Mouse (Mus musculus) neural tube, embryonic 12.5 days (tissue): ENCODE results near the gene Ehmt1. TPM values are rescaled to one million over a fixed set of nuclear protein-coding genes. Genes with fewer than 3 reads are reported as not detected.
"Not testable (repeated sequence)": the region's sequence is repeated elsewhere in the genome, so short reads cannot be mapped to it uniquely, and the experiment has no call there.

Experiments
- ATAC-seq: fragments of 200-750 bp; cut with Nextera tagmentation; 2 replicates; pipeline ENCODE4 v1.8.0; 2017; ENCODE audit warnings: low read depth, mild to moderate bottlenecking, moderate TSS enrichment, moderate library complexity; ENCODE audit not compliant: low FRiP score
- H3K27ac ChIP-seq: fragments of 300-500 bp; sonication (generic); 2 replicates; pipeline ENCODE4 v1.5.1; 2016
- H3K27me3 ChIP-seq: fragments of 300-500 bp; sonication (generic); replicated peaks from 2 replicates; pipeline ENCODE4 v1.6.1; 2016; ENCODE audit warnings: mild to moderate bottlenecking
- H3K36me3 ChIP-seq: fragments of 300-500 bp; sonication (generic); 2 replicates; pipeline ENCODE4 v1.6.1; 2016; ENCODE audit warnings: mild to moderate bottlenecking
- H3K4me1 ChIP-seq: fragments of 300-500 bp; sonication (generic); 2 replicates; pipeline ENCODE4 v1.6.1; 2016
- H3K4me2 ChIP-seq: fragments of 300-500 bp; sonication (generic); replicated peaks from 2 replicates; pipeline ENCODE4 v1.6.1; 2016; ENCODE audit warnings: mild to moderate bottlenecking
- H3K4me3 ChIP-seq: fragments of 300-500 bp; sonication (generic); 2 replicates; pipeline ENCODE4 v1.5.1; 2016
- H3K9ac ChIP-seq: fragments of 300-500 bp; sonication (generic); 2 replicates; pipeline ENCODE4 v1.6.1; 2016; ENCODE audit warnings: mild to moderate bottlenecking
- H3K9me3 ChIP-seq: fragments of 300-500 bp; sonication (generic); 2 replicates; pipeline ENCODE4 v1.6.1; 2016; ENCODE audit warnings: mild to moderate bottlenecking
- WGBS: fragments of 180-500 bp; shearing (Covaris S2); methylation state at CpG from one replicate; pipeline ENCODE4 v1.1.7; 2016; 5-methylcytosine and 5-hydroxymethylcytosine counted together
- polyA plus RNA-seq: library from polyadenylated mRNA; unstranded; fragments of >200 nt; fragmentation: Nextera tagmentation; extraction: Ambion mirVana; gene quantifications from 2 replicates; pipeline ENCODE4 v1.2.1, GENCODE M21; 2016

Ehmt1 gene
- 121 and 123 TPM in 2 replicates for polyA plus RNA-seq

GRCm38 (mm10) chr2:24918930-24919838 lies at the start of gene Ehmt1:
Gene Ehmt1 (minus strand): TSS chr2:24919614.
- WGBS: under 1% methylated on average over 110 of the region's 112 CpGs
- peak within 1 kb of the TSS; percentile 94 for H3K27ac ChIP-seq
- peak; percentile 98 for ATAC-seq

GRCm38 (mm10) chr2:24962304-24963000 lies 43.0 kb upstream of the Ehmt1 start, which contains the start of gene Dph7:
Gene Dph7 (plus strand): TSS chr2:24962400.
- peaks cover 47% of the 10 kb centered on the region for H3K36me3 ChIP-seq

More at GRCm38 (mm10) chr2:24918930-24919838, at the start of gene Ehmt1:
- H3K4me2 ChIP-seq: peak within 1 kb of the TSS; percentile 71
- H3K4me3 ChIP-seq: peak within 1 kb of the TSS; percentile 96
- peak within 1 kb of the TSS; percentile 99 for H3K9ac ChIP-seq
- no peaks in the 10 kb centered on the region for H3K36me3 ChIP-seq
- H3K9me3 ChIP-seq: no peaks in the 10 kb centered on the region
- no peaks in the 10 kb centered on the region for H3K27me3 ChIP-seq
- H3K4me1 ChIP-seq: peaks cover 13% of the 10 kb centered on the region

GRCm38 (mm10) chr2:24960910-24961309 lies 41.5 kb upstream of the Ehmt1 start:
- Histone ChIP-seq H3K27ac (no peak overlapping the region), H3K36me3 (peaks cover 50% of the 10 kb centered on the region), H3K4me3 (no peak overlapping the region), H3K4me1 (peaks cover 11% of the 10 kb centered on the region), H3K9ac (no peak overlapping the region), H3K27me3 (no peaks in the 10 kb centered on the region), H3K9me3 (no peaks in the 10 kb centered on the region), H3K4me2 (no peak overlapping the region)
- 36% methylated on average over 3 of the region's 3 CpGs for WGBS
- no peak for ATAC-seq

More at GRCm38 (mm10) chr2:24962304-24963000, 43.0 kb upstream of the Ehmt1 start, which contains the start of gene Dph7:
- Histone ChIP-seq H3K27me3 (no peaks in the 10 kb centered on the region), H3K4me1 (peaks cover 11% of the 10 kb centered on the region), H3K27ac (no peak within 1 kb of the TSS), H3K4me3 (peak within 1 kb of the TSS; percentile 84), H3K9ac (peak within 1 kb of the TSS; percentile 72), H3K4me2 (peak within 1 kb of the TSS; percentile 73), H3K9me3 (no peaks in the 10 kb centered on the region)
- 2% methylated on average over 28 of the region's 28 CpGs for WGBS
- peak; percentile 93 for ATAC-seq

- H3K4me1 ChIP-seq: peaks cover 10% of the 10 kb centered on the region
- 86% methylated on average over 4 of the region's 4 CpGs for whole genome bisulfite sequencing
- ATAC-seq: no peak
- peaks cover 53% of the 10 kb centered on the region for H3K36me3 ChIP-seq
- H3K27ac ChIP-seq: no peak overlapping the region
- no peak overlapping the region for H3K4me3 ChIP-seq
- H3K4me2 ChIP-seq: no peak overlapping the region
- no peaks in the 10 kb centered on the region for H3K9me3 ChIP-seq
- no peaks in the 10 kb centered on the region for H3K27me3 ChIP-seq
- H3K9ac ChIP-seq: no peak overlapping the region
Measured at GRCm38 (mm10) chr2:24952537-24953055, 33.2 kb upstream of the Ehmt1 start.

- under 1% methylated on average over 31 of the region's 31 CpGs for WGBS
- H3K4me3 ChIP-seq: peak overlapping the region; percentile 97
- no peaks in the 10 kb centered on the region for H3K27me3 ChIP-seq
- H3K4me1 ChIP-seq: peaks cover 10% of the 10 kb centered on the region
- ATAC-seq: peak; percentile 46
- H3K36me3 ChIP-seq: peaks cover 34% of the 10 kb centered on the region
- H3K9me3 ChIP-seq: no peaks in the 10 kb centered on the region
- H3K9ac ChIP-seq: peak overlapping the region; percentile 91
- H3K4me2 ChIP-seq: peak overlapping the region; percentile 96
- peak overlapping the region; percentile 42; the same call in 1 of the 2 replicates for H3K27ac ChIP-seq
Measured at GRCm38 (mm10) chr2:24950189-24950535, 30.7 kb upstream of the Ehmt1 start.

- Histone ChIP-seq H3K9ac (peak within 1 kb of the TSS; percentile 91), H3K4me2 (peak within 1 kb of the TSS; percentile 96), H3K9me3 (no peaks in the 10 kb centered on the region), H3K27ac (peak within 1 kb of the TSS; percentile 42; the same call in 1 of the 2 replicates), H3K36me3 (peaks cover 28% of the 10 kb centered on the region), H3K27me3 (no peaks in the 10 kb centered on the region), H3K4me1 (peaks cover 10% of the 10 kb centered on the region), H3K4me3 (peak within 1 kb of the TSS; percentile 97)
- peak; percentile 98 for ATAC-seq
- WGBS: under 1% methylated on average over 105 of the region's 108 CpGs
Measured at GRCm38 (mm10) chr2:24949421-24950188, 30.2 kb upstream of the Ehmt1 start, which contains the start of gene Zmynd19. Gene Zmynd19 (plus strand): TSS chr2:24949792.

- H3K27me3 ChIP-seq, H3K4me2 ChIP-seq, H3K4me3 ChIP-seq, H3K27ac ChIP-seq, H3K9ac ChIP-seq, H3K4me1 ChIP-seq, ATAC-seq, H3K36me3 ChIP-seq, H3K9me3 ChIP-seq: not testable (repeated sequence)
- 51% methylated on average over 2 of the region's 2 CpGs for WGBS
Measured at GRCm38 (mm10) chr2:24944304-24944703, 24.9 kb upstream of the Ehmt1 start.

GRCm38 (mm10) chr2:24942092-24942491 lies 22.7 kb upstream of the Ehmt1 start:
- Histone ChIP-seq H3K4me1 (no peaks in the 10 kb centered on the region), H3K27ac (no peak overlapping the region), H3K9me3 (no peaks in the 10 kb centered on the region), H3K4me3 (no peak overlapping the region), H3K36me3 (no peaks in the 10 kb centered on the region), H3K9ac (no peak overlapping the region), H3K4me2 (no peak overlapping the region), H3K27me3 (no peaks in the 10 kb centered on the region)
- 75% methylated on average over 4 of the region's 4 CpGs for WGBS
- ATAC-seq: no peak

GRCm38 (mm10) chr2:24935057-24935796 lies 15.8 kb upstream of the Ehmt1 start, which contains the start of gene Arrdc1:
Gene Arrdc1 (minus strand): TSS chr2:24935252.
- no peaks in the 10 kb centered on the region for H3K36me3 ChIP-seq
- WGBS: under 1% methylated on average over 49 of the region's 49 CpGs
- peak within 1 kb of the TSS; percentile 80 for H3K4me2 ChIP-seq
- peak within 1 kb of the TSS; percentile 61 for H3K9ac ChIP-seq
- H3K4me1 ChIP-seq: peaks cover 17% of the 10 kb centered on the region; the same call in 1 of the 2 replicates
- ATAC-seq: peak; percentile 92
- H3K27ac ChIP-seq: no peak within 1 kb of the TSS
- H3K27me3 ChIP-seq: 0 out of 2 replicates have a peak, but pooled peaks cover 4% of the 10 kb centered on the region
- H3K9me3 ChIP-seq: no peaks in the 10 kb centered on the region
- peak within 1 kb of the TSS; percentile 46 for H3K4me3 ChIP-seq

- Histone ChIP-seq H3K4me3 (peak overlapping the region; percentile 46), H3K4me1 (peaks cover 17% of the 10 kb centered on the region; the same call in 1 of the 2 replicates), H3K27ac (no peak overlapping the region), H3K36me3 (no peaks in the 10 kb centered on the region), H3K4me2 (peak overlapping the region; percentile 80), H3K9ac (peak overlapping the region; percentile 61), H3K27me3 (0 out of 2 replicates have a peak, but pooled peaks cover 4% of the 10 kb centered on the region), H3K9me3 (no peaks in the 10 kb centered on the region)
- 7% methylated on average over 19 of the region's 19 CpGs for WGBS
- ATAC-seq: peak; percentile 60
Measured at GRCm38 (mm10) chr2:24934441-24934963, 15.1 kb upstream of the Ehmt1 start.
